Mouse (Mus musculus) hindbrain, postnatal 0 days (tissue): ENCODE measurements around the gene Ttc28. TPM values are rescaled to one million over a fixed set of nuclear protein-coding genes. Genes with fewer than 3 reads are reported as not detected.

ENCODE experiments used
- ATAC-seq: fragments of 200-750 bp; cut with Nextera tagmentation; 2 replicates; pipeline ENCODE4 v1.8.0; 2017; ENCODE audit warnings: mild to moderate bottlenecking, moderate TSS enrichment, moderate library complexity
- DNase-seq: peaks from one replicate; pipeline ENCODE4 v3.0.0-alpha.2; 2015; ENCODE audit warnings: low spot score
- H3K27ac ChIP-seq: fragments of 300-500 bp; sonication (generic); 2 replicates; pipeline ENCODE4 v1.5.1; 2014; ENCODE audit warnings: mild to moderate bottlenecking
- H3K27me3 ChIP-seq: fragments of 300-500 bp; sonication (generic); 2 replicates; pipeline ENCODE4 v1.6.1; 2014; ENCODE audit warnings: low read length, mixed read lengths; ENCODE audit not compliant: insufficient read depth
- H3K36me3 ChIP-seq: fragments of 300-500 bp; sonication (generic); 2 replicates; pipeline ENCODE4 v1.6.1; 2014; ENCODE audit warnings: low read length, mixed read lengths; ENCODE audit not compliant: insufficient read depth
- H3K4me1 ChIP-seq: fragments of 300-500 bp; sonication (generic); 2 replicates; pipeline ENCODE4 v1.6.1; 2014; ENCODE audit warnings: antibody characterized with exemption, low read length, mixed read lengths; ENCODE audit not compliant: insufficient read depth
- H3K4me2 ChIP-seq: fragments of 300-500 bp; sonication (generic); 2 replicates; pipeline ENCODE4 v1.6.1; 2014; ENCODE audit warnings: low read depth, mild to moderate bottlenecking, low read length, moderate library complexity, mixed read lengths
- H3K4me3 ChIP-seq: fragments of 300-500 bp; sonication (generic); 2 replicates; pipeline ENCODE4 v1.5.1; 2014; ENCODE audit warnings: low read length
- H3K9ac ChIP-seq: fragments of 300-500 bp; sonication (generic); replicated peaks from 2 replicates; pipeline ENCODE4 v1.6.1; 2014; ENCODE audit warnings: mild to moderate bottlenecking, low read length, moderate library complexity, mixed read lengths
- H3K9me3 ChIP-seq: fragments of 300-500 bp; sonication (generic); 2 replicates; pipeline ENCODE4 v1.6.1; 2016; ENCODE audit warnings: low read length, mixed read lengths
- CTCF ChIP-seq: IDR thresholded peaks from 2 replicates; pipeline ENCODE4 v1.5.1; 2016; ENCODE audit warnings: antibody characterized with exemption, control low read depth, low read depth
- WGBS: fragments of 180-500 bp; shearing (Covaris S2); extraction: QIAGEN DNeasy Blood & Tissue Kit; methylation state at CpG from one replicate; pipeline ENCODE4 v1.1.7; 2014; 5-methylcytosine and 5-hydroxymethylcytosine counted together
- microRNA counts: library from miRNA; unstranded; fragments of <30 nt; microRNA quantifications from one replicate; lab custom pipeline; 2015
- microRNA-seq, 2 experiments: library from miRNA; unstranded; fragments of <30 nt; microRNA quantifications; one replicate each; pipeline ENCODE4; 2016
- polyA plus RNA-seq: library from polyadenylated mRNA; unstranded; fragments of >200 nt; fragmentation: Nextera tagmentation; extraction: Ambion mirVana; gene quantifications from 2 replicates; pipeline ENCODE4 v1.2.1, GENCODE M21; 2015
- total RNA-seq: library from RNA; depleted of rRNA; stranded (reverse); fragments of >200 nt; gene quantifications from 2 replicates; pipeline ENCODE4 v1.2.3, GENCODE M21; 2014; rRNA removed

The Ttc28 gene
- total and polyA plus RNA-seq, 2 experiments from 2014 or later = 11.1 to 49.8 TPM

- Histone ChIP-seq H3K4me2 (peak overlapping the region; percentile 82), H3K9me3 (no peaks in the 10 kb centered on the region), H3K27me3 (no peaks in the 10 kb centered on the region), H3K4me3 (peak overlapping the region; percentile 94), H3K36me3 (peaks cover 4% of the 10 kb centered on the region; the same call in 1 of the 2 replicates), H3K27ac (peak overlapping the region; percentile 91), H3K9ac (peak overlapping the region; percentile 92), H3K4me1 (peaks cover 4% of the 10 kb centered on the region)
- DNase-seq (no peak), ATAC-seq (no peak; the same call in 1 of the 2 replicates)
- TF ChIP-seq CTCF = no peak
- 25% methylated on average over 10 of the region's 10 CpGs for WGBS
Observed at GRCm38 (mm10) chr5:111329782-111330416, 450.3 kb downstream of the Ttc28 start.

DNA sequence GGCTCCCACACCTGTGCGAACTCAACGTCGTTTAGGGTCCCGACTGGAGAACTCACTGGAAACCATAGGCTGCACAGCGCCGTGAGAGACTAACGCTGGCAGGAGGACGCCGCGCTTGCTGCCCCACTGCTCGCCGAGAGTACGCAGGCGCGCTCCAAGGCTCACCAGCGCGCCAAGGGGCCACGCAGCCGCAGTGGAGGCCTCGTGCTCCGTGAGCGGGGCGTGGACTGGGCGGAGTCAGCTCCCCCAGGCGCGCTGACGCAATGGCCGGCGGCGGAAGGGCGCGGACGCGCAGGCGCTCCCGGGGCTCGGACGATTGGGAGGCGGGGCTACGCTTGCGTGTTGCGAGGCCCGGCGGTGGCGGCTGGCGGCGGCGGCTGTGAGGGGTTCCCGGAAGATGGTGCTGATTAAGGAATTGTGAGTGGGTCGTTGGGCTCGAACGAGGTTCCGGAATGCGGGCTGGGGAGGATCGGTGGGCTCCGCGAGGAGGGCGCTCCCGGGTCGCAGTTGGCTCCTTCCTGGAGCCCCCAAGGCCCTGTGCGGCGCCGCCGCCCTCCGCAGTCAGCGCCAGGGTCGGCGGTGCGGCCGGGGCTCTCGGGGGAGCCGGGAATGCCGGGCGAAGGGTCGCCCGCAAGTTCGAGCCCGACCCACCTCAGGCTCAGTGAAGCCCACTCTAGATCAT, 451.0 kb downstream of the Ttc28 start, which contains the start of gene Pitpnb:
Gene Pitpnb, plus strand, starts transcription at position 347 of the 682 bp plus-strand sequence.
- Histone ChIP-seq H3K36me3 (peaks cover 4% of the 10 kb centered on the region; the same call in 1 of the 2 replicates), H3K4me1 (peaks cover 4% of the 10 kb centered on the region), H3K27me3 (no peaks in the 10 kb centered on the region), H3K9me3 (no peaks in the 10 kb centered on the region), H3K27ac (peak within 1 kb of the TSS; percentile 91), H3K9ac (peak within 1 kb of the TSS; percentile 92), H3K4me2 (peak within 1 kb of the TSS; percentile 82), H3K4me3 (peak within 1 kb of the TSS; percentile 94)
- TF ChIP-seq CTCF = no peak; the same call in 1 of the 2 replicates
- peak; percentile 99 for ATAC-seq
- WGBS = under 1% methylated on average over 67 of the region's 78 CpGs
- peak; percentile 99 for DNase-seq

GRCm38 (mm10) chr5:111331099-111331435, 451.5 kb downstream of the Ttc28 start:
- no peaks in the 10 kb centered on the region for H3K27me3 ChIP-seq
- WGBS = 2% methylated on average over 14 of the region's 14 CpGs
- peaks cover 4% of the 10 kb centered on the region for H3K4me1 ChIP-seq
- H3K4me3 ChIP-seq = peak overlapping the region; percentile 94
- H3K36me3 ChIP-seq = peaks cover 4% of the 10 kb centered on the region; the same call in 1 of the 2 replicates
- H3K4me2 ChIP-seq = peak overlapping the region; percentile 82
- DNase-seq (no peak), ATAC-seq (no peak)
- TF ChIP-seq CTCF = no peak
- H3K9ac ChIP-seq = peak overlapping the region; percentile 92
- peak overlapping the region; percentile 91 for H3K27ac ChIP-seq
- no peaks in the 10 kb centered on the region for H3K9me3 ChIP-seq

DNA sequence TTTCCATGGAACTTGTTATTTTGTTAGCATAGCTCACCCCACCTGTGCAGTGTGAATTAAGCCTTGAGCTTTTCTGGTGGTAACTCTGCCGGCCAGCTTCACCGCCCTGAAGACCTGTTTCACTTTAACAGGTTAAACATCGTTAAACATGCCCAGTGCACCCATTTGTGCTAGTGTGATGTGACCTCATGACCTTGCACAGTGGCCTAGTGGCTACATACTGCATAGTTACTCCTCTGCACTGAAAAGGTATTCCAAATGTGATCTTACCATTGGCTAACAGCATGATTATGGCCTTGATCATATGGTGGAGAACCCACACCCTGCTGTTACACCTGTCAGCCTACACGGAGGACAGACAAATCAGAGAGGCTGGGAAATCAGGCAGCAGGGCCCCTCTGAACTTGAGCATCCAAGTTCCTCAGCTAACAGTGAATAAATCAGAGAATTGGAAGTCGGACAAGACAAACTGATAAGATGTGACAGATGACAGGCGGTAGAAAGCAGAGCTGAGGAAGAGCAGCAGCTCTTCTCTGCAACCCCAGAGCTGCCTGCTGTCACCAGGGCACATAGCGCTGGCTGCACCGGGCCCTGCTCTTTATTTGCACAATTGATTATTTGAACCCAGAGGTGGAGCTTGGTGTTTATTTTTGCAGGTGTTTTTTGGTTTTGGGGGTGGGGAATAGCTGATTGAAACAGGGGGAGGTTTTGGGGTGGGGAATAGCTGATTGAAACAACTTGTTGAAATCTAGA, 456.5 kb downstream of the Ttc28 start:
- Histone ChIP-seq H3K4me3 (no peak overlapping the region), H3K4me1 (no peaks in the 10 kb centered on the region; the same call in 1 of the 2 replicates), H3K27me3 (no peaks in the 10 kb centered on the region), H3K36me3 (peaks cover 20% of the 10 kb centered on the region; the same call in 1 of the 2 replicates), H3K27ac (no peak overlapping the region), H3K9ac (no peak overlapping the region), H3K4me2 (no peak overlapping the region), H3K9me3 (no peaks in the 10 kb centered on the region)
- DNase-seq (no peak), ATAC-seq (no peak)
- TF ChIP-seq CTCF = no peak
- WGBS = 87% methylated on average over 8 of the region's 8 CpGs

MicroRNAs encoded within 50 kb of the gene (microRNA counts, 519-probe panel; counts per million panel counts)
- microRNA mmu-miR-701 (lab: Ali Mortazavi, UCI) = 1,861 counts per million, percentile 25 among the panel's probes with 10 or more counts

Small RNA genes lying within 50 kb of the gene (microRNA-seq; reads per million reads assigned to microRNA genes)
- 224 to 235 reads per million in 2 experiments for gene Mir701

Other genes with a start within 250 kb of the Ttc28 start
- gene Noc4l, start 226.4 kb upstream of the Ttc28 start, total RNA-seq = 31.8 and 42.8 TPM in 2 replicates
- 38.0 and 42.9 TPM in 2 replicates for gene Noc4l, start 226.4 kb upstream of the Ttc28 start, polyA plus RNA-seq
- gene Ddx51, start 226.4 kb upstream of the Ttc28 start, total RNA-seq = 11.8 and 12.4 TPM in 2 replicates
- gene Ddx51, start 226.4 kb upstream of the Ttc28 start, polyA plus RNA-seq = 9.4 and 11.2 TPM in 2 replicates
- 63.3 and 66.6 TPM in 2 replicates for gene Ep400, start 109.1 kb upstream of the Ttc28 start, total RNA-seq
- 28.8 and 35.0 TPM in 2 replicates for gene Ep400, start 109.1 kb upstream of the Ttc28 start, polyA plus RNA-seq
- gene Pus1, start 99.1 kb upstream of the Ttc28 start, total RNA-seq = 14.1 and 15.0 TPM in 2 replicates
- gene Pus1, start 99.1 kb upstream of the Ttc28 start, polyA plus RNA-seq = 20.2 and 21.8 TPM in 2 replicates
- 53.9 and 60.8 TPM in 2 replicates for gene Ulk1, start 69.7 kb upstream of the Ttc28 start, total RNA-seq
- gene Ulk1, start 69.7 kb upstream of the Ttc28 start, polyA plus RNA-seq = 13.9 and 16.3 TPM in 2 replicates
- gene Hscb, start 40.0 kb upstream of the Ttc28 start, total RNA-seq = 10.0 and 10.5 TPM in 2 replicates
- 12.0 and 16.4 TPM in 2 replicates for gene Hscb, start 40.0 kb upstream of the Ttc28 start, polyA plus RNA-seq
- 5.5 and 5.6 TPM in 2 replicates for gene Chek2, start 39.8 kb upstream of the Ttc28 start, total RNA-seq
- gene Chek2, start 39.8 kb upstream of the Ttc28 start, polyA plus RNA-seq = 5.1 and 7.0 TPM in 2 replicates